Mouse (Mus musculus) retina, postnatal 7 days (tissue): ENCODE results near the gene Gm26661.

Experiments used
- DNase-seq: peaks from one replicate; pipeline ENCODE4 v3.0.0-alpha.2; 2012; ENCODE audit warnings: low read depth, low spot score

Gm26661 gene

GRCm38 (mm10) chr14:7819446-7819845, 28.1 kb downstream of the Gm26661 start:
- no peak for DNase-seq

- DNase-seq: no peak
Observed at GRCm38 (mm10) chr14:7821341-7821740, 30.0 kb downstream of the Gm26661 start.

- no peak for DNase-seq
Observed at GRCm38 (mm10) chr14:7822693-7823092, 31.3 kb downstream of the Gm26661 start.

GRCm38 (mm10) chr14:7824651-7825268, 33.4 kb downstream of the Gm26661 start:
- no peak for DNase-seq

- DNase-seq: no peak
Observed at GRCm38 (mm10) chr14:7826151-7826937, 35.0 kb downstream of the Gm26661 start.

- DNase-seq: no peak
Observed at GRCm38 (mm10) chr14:7829181-7829580, 37.8 kb downstream of the Gm26661 start.

GRCm38 (mm10) chr14:7831770-7832439, 40.5 kb downstream of the Gm26661 start:
- no peak for DNase-seq

GRCm38 (mm10) chr14:7832440-7832783, 41.0 kb downstream of the Gm26661 start:
- DNase-seq: no peak

GRCm38 (mm10) chr14:7833458-7833857, 42.1 kb downstream of the Gm26661 start:
- no peak for DNase-seq

- DNase-seq: no peak
Observed at GRCm38 (mm10) chr14:7838564-7839089, 47.2 kb downstream of the Gm26661 start.

GRCm38 (mm10) chr14:7839950-7840514, 48.6 kb downstream of the Gm26661 start:
- no peak for DNase-seq
